Mouse (Mus musculus): ENCODE measurements around the gene Pip4k2a.

The Pip4k2a gene

GRCm38 (mm10) chr2:18923806-18924595 lies 73.9 kb downstream of the Pip4k2a start:
- no peak for DNase-seq (ENCODE audit: low spot score)

GRCm38 (mm10) chr2:18923098-18923649 lies 74.8 kb downstream of the Pip4k2a start:
- no peak for DNase-seq (ENCODE audit: low spot score)

DNA sequence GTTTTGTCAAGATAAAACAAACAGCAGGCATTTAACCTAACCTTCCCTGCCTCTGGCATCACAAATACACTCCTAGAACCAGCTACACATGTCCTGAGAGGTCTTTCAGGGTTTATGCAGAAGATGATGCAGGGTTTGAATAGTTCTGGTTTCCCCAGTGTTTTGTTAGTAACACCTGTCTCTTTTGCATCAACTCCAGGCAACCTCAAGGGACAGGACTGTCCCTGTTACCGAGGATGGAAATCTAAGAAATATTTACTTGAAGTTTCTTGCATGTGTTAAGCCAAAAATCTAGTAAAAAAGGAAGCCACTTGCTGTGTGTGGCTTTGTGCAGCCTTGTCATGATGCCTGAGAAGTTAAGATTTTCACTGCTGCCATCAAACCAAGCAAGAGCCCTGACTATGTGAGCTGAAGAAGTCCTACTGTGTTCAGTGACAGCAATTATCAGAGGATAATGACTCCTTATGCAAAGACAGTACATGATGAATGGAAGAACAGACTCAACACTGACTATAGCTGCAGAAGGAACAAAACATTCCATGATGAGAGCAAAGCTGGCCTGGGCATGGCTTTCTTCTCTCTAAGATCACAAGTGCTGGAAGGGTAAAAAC lies 76.3 kb downstream of the Pip4k2a start:
- DNase-seq (ENCODE audit: low spot score): no peak

DNA sequence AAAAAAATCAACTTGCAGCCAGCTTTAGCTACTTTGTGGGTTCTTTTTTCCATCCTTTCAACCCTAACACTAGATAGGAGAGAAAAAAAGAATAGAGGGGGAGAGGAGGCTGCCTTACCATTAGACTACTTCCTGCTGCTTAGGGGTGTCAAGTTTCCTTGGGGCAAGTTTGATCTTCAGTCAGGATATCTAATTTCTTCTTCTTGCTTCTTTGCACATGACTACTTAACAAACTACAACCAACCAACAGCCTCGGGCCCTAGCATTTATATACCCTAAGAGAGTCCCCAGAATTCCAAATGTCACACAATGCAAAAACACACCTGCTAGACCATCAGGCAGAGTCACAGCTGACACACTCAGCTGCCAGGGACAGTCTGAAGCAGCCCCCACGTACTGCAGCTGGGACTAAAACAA lies 77.5 kb downstream of the Pip4k2a start:
- DNase-seq (ENCODE audit: low spot score): no peak

DNA sequence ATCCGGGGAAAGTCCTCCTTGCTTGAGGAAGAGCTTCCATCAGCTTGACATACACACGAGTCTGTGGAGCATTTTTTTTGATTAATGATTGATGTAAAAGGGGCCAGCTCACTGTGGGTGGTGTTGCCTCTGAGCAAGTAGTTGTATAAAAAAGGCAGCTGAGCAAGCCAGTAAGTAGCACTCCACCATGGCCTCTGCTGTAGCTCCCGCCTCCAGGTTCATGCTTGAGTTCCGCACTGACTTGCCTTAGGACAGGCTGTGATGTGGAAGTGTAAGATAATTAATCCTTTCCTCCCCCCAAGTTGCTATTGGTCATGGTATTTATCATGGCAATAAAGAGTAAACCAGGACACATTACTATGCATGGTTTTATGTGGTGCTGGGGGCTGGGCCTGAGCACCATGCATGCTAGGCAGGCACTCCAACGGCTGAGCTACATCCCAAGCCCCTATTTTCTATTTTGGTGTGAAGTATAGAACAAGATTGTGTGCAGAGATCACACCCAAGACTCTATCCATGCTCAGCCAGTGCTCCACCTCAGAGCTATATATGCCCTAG lies 78.0 kb downstream of the Pip4k2a start:
- DNase-seq (ENCODE audit: low spot score): no peak

GRCm38 (mm10) chr2:18917838-18918237 lies 80.1 kb downstream of the Pip4k2a start:
- DNase-seq (ENCODE audit: low spot score): no peak

DNA sequence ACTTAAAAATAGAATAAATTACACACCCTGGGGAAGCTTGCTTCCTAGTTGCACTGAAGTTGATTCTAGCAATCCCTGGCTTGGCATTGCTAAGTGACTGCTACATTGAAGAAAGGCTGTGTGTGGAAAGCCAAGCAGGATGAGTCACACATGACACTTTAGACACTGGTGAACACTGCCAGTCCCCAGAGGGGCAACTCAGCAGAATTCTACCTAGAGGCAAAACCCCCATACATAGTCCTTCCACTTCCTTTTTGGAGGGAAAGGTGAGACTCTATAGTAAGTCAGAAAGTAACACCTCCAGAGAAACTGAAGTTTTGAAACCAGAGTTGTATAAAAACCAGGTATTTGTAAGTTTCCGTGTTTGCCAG lies 80.6 kb downstream of the Pip4k2a start:
- DNase-seq (ENCODE audit: low spot score): no peak

DNA sequence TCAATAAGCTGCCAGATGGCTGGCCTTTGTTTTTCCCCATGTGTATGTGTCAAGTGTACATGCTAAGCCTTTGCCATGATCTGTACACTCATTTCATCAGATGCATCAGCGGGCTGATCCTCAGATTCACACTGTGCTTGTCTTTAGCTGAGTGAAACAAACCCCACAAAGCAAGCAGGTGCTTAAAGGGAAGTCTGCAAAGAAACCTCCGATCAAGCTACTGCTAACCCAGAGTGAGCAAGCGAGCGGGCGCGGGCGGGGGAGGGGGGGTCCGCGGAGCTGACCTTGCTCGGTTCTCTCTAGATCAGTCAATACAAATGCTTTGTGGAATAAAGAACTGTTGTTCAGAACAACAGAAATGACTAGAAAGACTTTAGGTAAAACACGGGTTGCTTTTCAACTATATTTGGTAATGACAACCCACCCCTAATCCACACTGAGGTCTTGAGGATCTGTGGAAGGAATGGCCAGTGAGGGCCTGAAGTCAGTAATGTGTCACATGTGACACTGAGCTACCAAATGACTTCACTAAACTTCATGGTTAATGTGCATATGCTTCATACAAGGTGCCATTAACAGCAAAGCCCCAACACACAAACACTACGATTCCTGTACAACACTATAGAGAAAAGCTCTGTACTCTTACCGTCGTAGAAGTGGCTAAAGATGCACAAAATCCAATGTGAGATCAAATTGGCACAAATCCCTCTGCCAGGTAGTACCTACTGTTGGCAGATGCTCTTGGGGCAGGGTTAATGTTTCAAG lies 81.1 kb downstream of the Pip4k2a start:
- no peak for DNase-seq (ENCODE audit: low spot score)

- DNase-seq (ENCODE audit: low spot score): no peak
Observed at GRCm38 (mm10) chr2:18916042-18916407, 81.9 kb downstream of the Pip4k2a start.

DNA sequence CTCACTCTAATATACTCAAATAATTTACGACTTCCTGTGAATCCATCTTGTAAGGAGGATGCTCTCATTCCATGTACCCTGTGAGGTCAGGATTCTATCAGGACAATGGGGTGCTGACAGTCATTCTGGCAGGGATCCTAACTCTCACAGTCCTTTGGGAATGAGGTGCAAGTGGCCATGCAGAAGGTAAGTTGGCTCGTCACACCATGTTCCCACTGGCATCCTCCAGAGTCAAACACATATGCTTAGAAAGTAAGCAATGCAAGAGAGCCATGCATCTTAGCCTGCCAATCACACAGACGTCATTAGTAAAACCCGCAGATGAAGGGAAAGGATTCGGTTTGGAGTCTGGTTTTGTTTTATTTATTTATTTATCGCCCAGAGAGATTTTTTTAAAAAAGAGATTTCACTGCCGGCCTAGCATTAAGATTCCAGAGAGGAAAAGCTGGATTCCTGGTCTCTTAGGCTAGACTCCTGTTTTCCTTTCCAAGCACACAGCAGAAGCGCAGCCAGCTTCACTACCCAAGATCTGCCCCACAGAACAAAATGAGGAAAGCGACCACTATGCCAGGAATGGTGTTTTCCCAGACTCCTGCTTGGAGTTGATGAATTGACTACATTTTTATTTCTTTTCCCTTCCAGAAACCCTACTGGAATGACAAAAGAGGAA lies 82.4 kb downstream of the Pip4k2a start:
- DNase-seq (ENCODE audit: low spot score): no peak

GRCm38 (mm10) chr2:18914750-18915149 lies 83.2 kb downstream of the Pip4k2a start:
- no peak for DNase-seq (ENCODE audit: low spot score)

- no peak for DNase-seq (ENCODE audit: low spot score)
Observed at GRCm38 (mm10) chr2:18913642-18914041, 84.3 kb downstream of the Pip4k2a start.

DNA sequence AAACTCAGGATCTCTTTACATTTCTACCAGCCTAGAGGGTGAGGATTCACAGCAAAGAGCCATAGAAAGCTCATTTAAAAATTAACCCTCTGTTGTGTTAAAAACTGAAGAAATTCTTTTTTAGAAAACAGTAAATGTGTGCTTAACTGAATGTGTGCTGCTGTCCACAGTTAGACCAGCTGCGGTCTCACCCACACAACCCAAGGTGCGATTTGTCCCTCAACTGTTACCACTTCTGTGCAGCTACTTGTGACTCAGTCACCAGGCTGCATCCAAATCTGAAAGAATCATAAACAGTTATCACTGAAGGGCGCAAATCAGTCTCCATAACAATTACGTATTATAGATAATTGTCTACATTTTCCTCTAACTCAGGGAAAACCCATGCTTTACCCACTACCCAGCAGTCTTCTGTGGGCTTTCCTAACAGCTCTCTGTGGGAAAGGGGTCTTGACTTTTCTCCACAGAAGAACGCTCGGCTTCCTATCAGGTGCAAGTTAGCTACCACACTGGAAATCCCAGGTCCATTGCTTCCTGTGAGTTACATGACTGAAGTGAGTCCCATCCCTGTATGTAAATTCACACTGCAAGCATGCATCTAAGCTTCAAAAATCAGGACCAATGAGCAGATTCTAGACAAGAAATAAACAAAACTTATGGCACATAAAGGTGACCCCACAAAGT lies 86.5 kb downstream of the Pip4k2a start:
- no peak for DNase-seq (ENCODE audit: low spot score)

DNA sequence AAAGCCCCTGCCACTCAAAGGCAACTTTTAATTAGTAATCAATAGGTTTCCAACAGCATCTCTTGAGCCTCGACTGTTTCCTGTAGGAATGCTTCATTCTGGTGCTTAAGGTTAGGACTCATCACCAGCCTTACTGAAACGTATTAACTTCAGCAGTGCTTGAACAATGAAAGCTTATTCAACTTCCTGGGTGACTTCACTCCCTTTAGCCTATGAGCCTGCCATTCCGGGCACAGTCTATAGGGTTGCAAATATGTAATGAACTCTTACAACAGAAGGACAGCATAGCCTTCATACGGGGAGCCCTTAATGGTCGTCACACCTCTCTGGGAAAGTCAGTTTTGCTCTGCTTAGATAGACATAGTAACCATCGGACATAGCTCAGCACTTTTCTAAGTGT lies 87.7 kb downstream of the Pip4k2a start:
- DNase-seq (ENCODE audit: low spot score): no peak

- no peak for DNase-seq (ENCODE audit: low spot score)
Observed at GRCm38 (mm10) chr2:18909713-18910112, 88.2 kb downstream of the Pip4k2a start.

- DNase-seq (ENCODE audit: low spot score): no peak
Observed at GRCm38 (mm10) chr2:18907269-18907668, 90.7 kb downstream of the Pip4k2a start.

- DNase-seq (ENCODE audit: low spot score): no peak
Observed at GRCm38 (mm10) chr2:18906421-18907084, 91.4 kb downstream of the Pip4k2a start.

DNA sequence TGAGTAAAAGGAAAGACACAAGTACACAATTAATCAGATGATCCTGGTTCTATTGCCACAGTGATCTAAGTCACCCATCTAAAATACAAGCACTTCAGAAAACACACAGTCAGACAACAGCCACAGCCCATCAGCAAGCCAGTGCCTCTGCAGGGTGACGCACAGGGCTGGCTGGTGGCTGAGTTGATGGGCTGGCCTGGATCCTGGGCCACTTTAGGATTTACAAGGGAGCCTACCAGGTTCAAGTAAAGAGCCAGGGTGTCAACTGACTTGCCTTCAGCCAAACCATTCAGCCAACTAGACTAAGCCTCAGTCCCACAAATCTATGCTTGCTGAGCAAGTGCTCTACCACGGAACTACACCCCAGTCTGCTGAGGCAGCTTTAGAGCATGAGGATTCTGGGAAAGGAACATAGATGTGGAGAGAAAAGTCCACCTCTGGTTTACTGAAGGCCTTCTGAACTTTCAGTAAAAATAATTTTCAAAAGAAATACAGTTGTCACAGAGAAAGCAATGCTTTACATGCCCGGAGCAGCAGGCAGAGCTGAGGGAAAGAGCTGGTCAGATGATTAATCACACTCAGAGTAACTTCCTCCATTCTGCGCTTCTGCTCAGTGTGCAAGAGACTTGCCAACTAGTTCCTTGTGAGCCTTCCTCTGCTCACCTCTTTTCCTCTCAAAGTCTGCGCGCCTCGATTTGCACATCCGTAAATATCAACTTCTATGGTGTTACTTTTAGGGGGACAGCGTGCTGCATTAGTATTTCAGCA lies 94.4 kb downstream of the Pip4k2a start:
- no peak for DNase-seq (ENCODE audit: low spot score)

GRCm38 (mm10) chr2:18901133-18901532 lies 96.8 kb downstream of the Pip4k2a start:
- no peak for DNase-seq (ENCODE audit: low spot score)

- DNase-seq (ENCODE audit: low spot score): no peak
Observed at GRCm38 (mm10) chr2:18900635-18901034, 97.3 kb downstream of the Pip4k2a start.
